Mouse (Mus musculus): Measurements from ENCODE around the gene Trim47.
A peak's percentile ranks its signal among the peaks of the same experiment; 100 is the strongest.
"Not testable (repeated sequence)": the region's sequence is repeated elsewhere in the genome, so short reads cannot be mapped to it uniquely, and the experiment has no call there.

Gene Trim47

GRCm38 (mm10) chr11:116138096-116138467 lies 11.1 kb upstream of the Trim47 start:
- no peak for DNase-seq (ENCODE audit: low spot score in 2 of 2)

GRCm38 (mm10) chr11:116134171-116134570 lies 7.2 kb upstream of the Trim47 start:
- no peak for DNase-seq (ENCODE audit: low spot score in 2 of 2)

GRCm38 (mm10) chr11:116133497-116133896 lies 6.5 kb upstream of the Trim47 start:
- no peak for DNase-seq (ENCODE audit: low spot score in 2 of 2)

- no peak for DNase-seq (ENCODE audit: low spot score in 2 of 2)
Measured at GRCm38 (mm10) chr11:116132366-116133333, 5.6 kb upstream of the Trim47 start.

GRCm38 (mm10) chr11:116131349-116132170 lies 4.5 kb upstream of the Trim47 start:
- DNase-seq (ENCODE audit: low spot score in 2 of 2) = no peak

GRCm38 (mm10) chr11:116130488-116131205 lies 3.6 kb upstream of the Trim47 start, which contains the start of gene Trim65:
Gene Trim65, minus strand, starts transcription at chr11:116131128.
- peak; percentile 72 to 82 for DNase-seq (ENCODE audit: low spot score in 2 of 2)

GRCm38 (mm10) chr11:116129993-116130487 lies 3.0 kb upstream of the Trim47 start:
- DNase-seq (ENCODE audit: low spot score in 2 of 2) = no peak

- no peak for DNase-seq (ENCODE audit: low spot score in 2 of 2)
Measured at GRCm38 (mm10) chr11:116129091-116129790, 2.2 kb upstream of the Trim47 start.

GRCm38 (mm10) chr11:116127986-116128385 lies 976 bp upstream of the Trim47 start:
- no peak for DNase-seq (ENCODE audit: low spot score in 2 of 2)

- DNase-seq (ENCODE audit: low spot score in 2 of 2) = no peak
Measured at GRCm38 (mm10) chr11:116126261-116126660, 749 bp downstream of the Trim47 start.

GRCm38 (mm10) chr11:116121731-116122245 lies 5.2 kb downstream of the Trim47 start:
- DNase-seq (ENCODE audit: low spot score in 2 of 2) = not testable (repeated sequence)

- DNase-seq (ENCODE audit: low spot score in 2 of 2) = no peak
Measured at GRCm38 (mm10) chr11:116117819-116118218, 9.2 kb downstream of the Trim47 start.

- DNase-seq (ENCODE audit: low spot score in 2 of 2) = no peak
Measured at GRCm38 (mm10) chr11:116117241-116117640, 9.8 kb downstream of the Trim47 start.

- no peak for DNase-seq (ENCODE audit: low spot score in 2 of 2)
Measured at GRCm38 (mm10) chr11:116111611-116112203, 15.3 kb downstream of the Trim47 start.

GRCm38 (mm10) chr11:116111067-116111466 lies 15.9 kb downstream of the Trim47 start:
- DNase-seq (ENCODE audit: low spot score in 2 of 2) = no peak

- no peak for DNase-seq (ENCODE audit: low spot score in 2 of 2)
Measured at GRCm38 (mm10) chr11:116110540-116110939, 16.5 kb downstream of the Trim47 start.

- no peak for DNase-seq (ENCODE audit: low spot score in 2 of 2)
Measured at GRCm38 (mm10) chr11:116110131-116110530, 16.9 kb downstream of the Trim47 start.

- DNase-seq (ENCODE audit: low spot score in 2 of 2) = no peak
Measured at GRCm38 (mm10) chr11:116109441-116110081, 17.4 kb downstream of the Trim47 start.

- no peak for DNase-seq (ENCODE audit: low spot score in 2 of 2)
Measured at GRCm38 (mm10) chr11:116108464-116109137, 18.4 kb downstream of the Trim47 start.

Measured in frontal cortex, postnatal 14 days (tissue).